Mouse (Mus musculus): ENCODE measurements around the gene Ankrd45. TPM values are rescaled to one million over a fixed set of nuclear protein-coding genes. Genes with fewer than 3 reads are reported as not detected.
A peak's percentile ranks its signal among the peaks of the same experiment; 100 is the strongest.
"Not testable (repeated sequence)": the region's sequence is repeated elsewhere in the genome, so short reads cannot be mapped to it uniquely, and the experiment has no call there.

Gene Ankrd45
- total RNA-seq (2021): not detected
- long read RNA-seq, experiment 1: 0 reads
- long read RNA-seq, experiment 2: 0 reads

- no peak for DNase-seq
- Histone ChIP-seq H3K4me3 (no peak within 1 kb of the TSS), H3K27ac (no peak within 1 kb of the TSS)
- no peak for TF ChIP-seq CTCF (IDR thresholded peaks at IDR 0.05)
- intact Hi-C loops (cut with DNase I): no loop called here
Observed at GRCm38 (mm10) chr1:161142531-161143159, at the start of gene Ankrd45. Gene Ankrd45, plus strand, starts transcription at chr1:161142691.

- TF ChIP-seq CTCF (IDR thresholded peaks at IDR 0.05): no peak
- no peak for DNase-seq
- intact Hi-C loops (cut with DNase I): no loop called here
- Histone ChIP-seq H3K27ac (no peak overlapping the region), H3K4me3 (no peak overlapping the region)
Observed at GRCm38 (mm10) chr1:161099721-161100405, 42.6 kb upstream of the Ankrd45 start.

GRCm38 (mm10) chr1:161103842-161104241, 38.6 kb upstream of the Ankrd45 start:
- no peak for TF ChIP-seq CTCF (IDR thresholded peaks at IDR 0.05)
- Histone ChIP-seq H3K27ac (no peak overlapping the region), H3K4me3 (no peak overlapping the region)
- no peak for DNase-seq
- intact Hi-C loops (cut with DNase I): no loop called here

- no peak overlapping the region for H3K27ac ChIP-seq
- intact Hi-C loops (cut with DNase I): no loop called here
- no peak overlapping the region for H3K4me3 ChIP-seq
- DNase-seq: no peak
- no peak for TF ChIP-seq CTCF (IDR thresholded peaks at IDR 0.05)
Observed at GRCm38 (mm10) chr1:161109216-161109615, 33.3 kb upstream of the Ankrd45 start.

- no peak for TF ChIP-seq CTCF (IDR thresholded peaks at IDR 0.05)
- H3K4me3 ChIP-seq: no peak overlapping the region
- no peak overlapping the region for H3K27ac ChIP-seq
- intact Hi-C loops (cut with DNase I): no loop called here
- no peak for DNase-seq
Observed at GRCm38 (mm10) chr1:161114591-161114990, 27.9 kb upstream of the Ankrd45 start.

- TF ChIP-seq CTCF (IDR thresholded peaks at IDR 0.05): no peak
- no peak overlapping the region for H3K4me3 ChIP-seq
- no peak for DNase-seq
- intact Hi-C loops (cut with DNase I): no loop called here
- no peak overlapping the region for H3K27ac ChIP-seq
Observed at GRCm38 (mm10) chr1:161122661-161123418, 19.7 kb upstream of the Ankrd45 start.

GRCm38 (mm10) chr1:161126461-161126860, 16.0 kb upstream of the Ankrd45 start:
- H3K27ac ChIP-seq: no peak overlapping the region
- no peak for TF ChIP-seq CTCF (IDR thresholded peaks at IDR 0.05)
- no peak for DNase-seq
- intact Hi-C loops (cut with DNase I): no loop called here
- H3K4me3 ChIP-seq: no peak overlapping the region

GRCm38 (mm10) chr1:161130726-161131664, 11.5 kb upstream of the Ankrd45 start, which contains the start of gene Klhl20:
Gene Klhl20, minus strand, starts transcription at chr1:161131511.
- H3K4me3 ChIP-seq: peak within 1 kb of the TSS; percentile 98
- H3K27ac ChIP-seq: peak within 1 kb of the TSS; percentile 85
- DNase-seq: peak; percentile 94
- TF ChIP-seq CTCF (IDR thresholded peaks at IDR 0.05): no peak; the same call in 1 of the 2 replicates
- intact Hi-C loops (cut with DNase I): loop anchor here (5.0 kb wide), 1 partner anchor 66 kb away; no protein-coding TSS in a partner anchor

GRCm38 (mm10) chr1:161139496-161139895, 3.0 kb upstream of the Ankrd45 start:
- intact Hi-C loops (cut with DNase I): no loop called here
- no peak for DNase-seq
- TF ChIP-seq CTCF (IDR thresholded peaks at IDR 0.05): no peak

GRCm38 (mm10) chr1:161140026-161140762, 2.3 kb upstream of the Ankrd45 start:
- no peak overlapping the region for H3K27ac ChIP-seq
- TF ChIP-seq CTCF (IDR thresholded peaks at IDR 0.05): no peak
- DNase-seq: no peak
- intact Hi-C loops (cut with DNase I): no loop called here
- H3K4me3 ChIP-seq: no peak overlapping the region

More at GRCm38 (mm10) chr1:161139496-161139895, 3.0 kb upstream of the Ankrd45 start:
- Histone ChIP-seq H3K27ac (no peak overlapping the region), H3K4me3 (no peak overlapping the region)

- no peak for TF ChIP-seq CTCF (IDR thresholded peaks at IDR 0.05)
- DNase-seq: no peak
- no peak overlapping the region for H3K4me3 ChIP-seq
Observed at GRCm38 (mm10) chr1:161143216-161143615, 725 bp downstream of the Ankrd45 start.

GRCm38 (mm10) chr1:161145611-161146010, 3.1 kb downstream of the Ankrd45 start:
- H3K4me3 ChIP-seq; intact Hi-C loops (cut with DNase I); H3K27ac ChIP-seq; DNase-seq: not testable (repeated sequence)

More at GRCm38 (mm10) chr1:161143216-161143615, 725 bp downstream of the Ankrd45 start:
- intact Hi-C loops (cut with DNase I): no loop called here
- H3K27ac ChIP-seq: no peak overlapping the region

Data from gastrocnemius, adult 2 months (tissue).